Mouse (Mus musculus): ENCODE results near the gene Fam78b. TPM values are rescaled to one million over a fixed set of nuclear protein-coding genes. Genes with fewer than 3 reads are reported as not detected.

Fam78b gene
- 1 to 10 TPM; 5.8 to 5.9 TPM for total RNA-seq (2021)

GRCm38 (mm10) chr1:167001174-167001843 lies at the start of gene Fam78b:
Fam78b (plus strand) TSS chr1:167001417.
- peak; percentile 10 for DNase-seq

GRCm38 (mm10) chr1:166964508-166964907 lies 36.7 kb upstream of the Fam78b start:
- peak; percentile 55 for DNase-seq

DNA sequence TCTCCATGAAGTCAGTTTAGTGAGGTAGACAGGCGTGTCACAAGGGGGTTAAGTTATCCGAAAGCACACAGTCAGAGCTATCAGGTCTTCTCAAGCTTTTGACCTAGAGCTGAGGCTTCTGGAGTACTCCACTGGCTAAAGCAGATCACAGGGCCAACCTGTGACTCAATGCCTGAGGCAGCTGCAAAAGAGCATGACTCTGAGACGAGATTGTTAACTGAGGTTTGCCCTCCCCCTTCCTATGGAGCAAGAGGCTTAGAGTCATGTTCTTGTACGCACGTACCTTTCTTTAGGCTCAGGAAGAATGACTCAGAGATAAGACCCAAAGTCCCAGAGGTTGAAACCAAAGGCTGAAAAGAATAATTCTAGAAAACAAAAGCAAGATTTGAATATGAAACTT lies 32.9 kb upstream of the Fam78b start:
- DNase-seq = no peak

- no peak for DNase-seq
Observed at GRCm38 (mm10) chr1:166973731-166974130, 27.5 kb upstream of the Fam78b start.

DNA sequence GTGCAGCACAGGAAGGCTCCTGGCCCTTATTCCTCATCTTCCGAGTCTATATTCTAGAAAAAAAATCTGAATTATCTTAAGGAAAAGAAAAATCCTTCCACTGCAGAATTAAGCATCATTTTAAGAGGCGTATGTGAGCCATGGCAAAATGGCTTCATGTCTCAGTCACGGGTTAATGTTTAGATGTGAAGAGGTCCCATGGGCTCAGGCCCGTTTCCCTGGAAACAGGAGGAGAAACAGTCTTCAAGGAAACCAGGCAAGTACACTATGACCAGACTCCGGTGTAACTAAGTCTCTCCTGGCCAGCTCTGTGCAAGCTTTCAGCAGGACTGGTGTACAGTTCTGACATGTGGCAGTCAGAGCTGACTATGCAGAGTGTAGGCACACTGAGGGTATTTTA lies 22.6 kb upstream of the Fam78b start:
- no peak for DNase-seq

GRCm38 (mm10) chr1:166994266-166994665 lies 7.0 kb upstream of the Fam78b start:
- DNase-seq = no peak

DNA sequence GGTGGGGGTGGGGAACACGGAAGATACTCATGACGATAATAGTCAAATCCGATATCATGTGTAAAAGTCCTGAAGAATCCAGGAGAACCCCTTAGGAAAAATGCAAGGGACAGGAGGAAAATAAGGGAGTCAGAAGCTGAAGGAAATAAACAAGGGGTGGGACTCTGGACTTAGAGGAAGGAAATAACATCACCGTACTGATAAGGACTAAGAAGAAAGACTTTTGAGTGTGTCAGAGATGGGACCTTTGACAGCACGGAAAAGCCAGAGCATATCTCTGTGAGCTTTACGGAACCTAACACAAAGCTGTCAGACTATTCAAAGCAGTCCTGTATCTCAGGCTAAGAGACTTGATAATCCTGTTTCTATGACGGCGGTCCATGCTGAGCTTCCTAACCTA lies 5.0 kb upstream of the Fam78b start:
- DNase-seq = no peak

- DNase-seq = no peak
Observed at GRCm38 (mm10) chr1:166996811-166997210, 4.4 kb upstream of the Fam78b start.

- DNase-seq = peak; percentile 86
Observed at GRCm38 (mm10) chr1:167000529-167001173, 566 bp upstream of the Fam78b start.

GRCm38 (mm10) chr1:167001844-167002485 lies 748 bp downstream of the Fam78b start:
- DNase-seq = peak; percentile 13

DNA sequence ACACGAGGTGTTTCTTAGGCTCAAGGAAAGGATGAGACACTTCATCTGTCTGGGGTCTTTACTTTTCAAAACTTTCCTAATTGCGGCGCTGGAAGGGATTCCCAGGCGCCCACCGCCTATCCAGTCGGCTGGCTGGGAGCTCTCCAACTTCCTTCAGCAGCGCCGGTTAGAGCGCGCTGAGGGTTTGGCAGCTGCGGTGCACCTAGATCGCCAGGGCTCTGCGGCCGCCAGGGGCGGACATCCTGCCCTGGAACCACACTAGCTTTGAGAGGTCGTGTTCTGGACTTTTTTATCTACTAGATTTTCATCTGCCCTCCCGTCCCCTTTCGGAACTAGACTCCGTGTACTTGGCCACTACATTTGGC lies 1.3 kb downstream of the Fam78b start:
- DNase-seq = peak; percentile 72

- DNase-seq = no peak
Observed at GRCm38 (mm10) chr1:167004621-167005020, 3.4 kb downstream of the Fam78b start.

GRCm38 (mm10) chr1:167007341-167007740 lies 6.1 kb downstream of the Fam78b start:
- DNase-seq = no peak

GRCm38 (mm10) chr1:167010190-167010589 lies 9.0 kb downstream of the Fam78b start:
- no peak for DNase-seq

DNA sequence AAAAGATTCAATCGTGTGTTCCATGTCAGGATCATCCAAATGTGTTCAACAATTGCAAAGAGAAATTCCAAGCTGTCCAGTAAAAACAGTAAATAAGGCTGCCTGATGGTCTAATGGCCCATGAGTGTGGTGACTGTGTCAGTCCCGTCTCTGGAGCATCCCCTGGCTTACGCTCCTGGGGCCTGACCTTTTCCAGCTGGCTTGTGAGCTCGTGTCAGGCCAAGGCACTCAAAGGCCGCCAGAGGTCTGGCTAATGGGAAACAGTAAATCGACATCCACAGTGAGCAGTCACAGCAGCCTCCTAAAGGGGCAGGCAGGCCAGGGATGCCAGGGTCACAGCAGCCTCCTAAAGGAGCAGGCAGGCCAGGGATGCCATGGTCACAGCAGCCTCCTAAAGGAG lies 10.1 kb downstream of the Fam78b start:
- no peak for DNase-seq

DNA sequence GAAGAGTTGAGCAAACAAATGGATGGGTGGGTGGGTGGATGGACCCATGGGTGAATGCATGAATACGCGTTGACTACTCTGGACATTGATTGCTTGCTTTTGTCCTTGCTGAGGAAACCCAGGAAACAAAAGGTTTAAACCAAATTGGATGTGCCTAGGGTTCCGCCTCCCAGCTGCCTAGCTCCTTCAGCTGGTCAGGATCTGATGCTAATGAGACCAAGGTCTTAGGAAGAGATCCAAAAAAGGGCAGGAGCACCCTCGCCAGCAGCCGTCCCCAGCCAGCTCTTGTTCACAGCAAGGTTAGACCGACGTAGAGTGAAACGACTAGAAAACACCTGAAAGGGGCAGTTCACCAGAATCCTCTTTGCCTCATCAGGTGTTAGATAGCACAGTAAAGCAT lies 11.4 kb downstream of the Fam78b start:
- DNase-seq = no peak

DNA sequence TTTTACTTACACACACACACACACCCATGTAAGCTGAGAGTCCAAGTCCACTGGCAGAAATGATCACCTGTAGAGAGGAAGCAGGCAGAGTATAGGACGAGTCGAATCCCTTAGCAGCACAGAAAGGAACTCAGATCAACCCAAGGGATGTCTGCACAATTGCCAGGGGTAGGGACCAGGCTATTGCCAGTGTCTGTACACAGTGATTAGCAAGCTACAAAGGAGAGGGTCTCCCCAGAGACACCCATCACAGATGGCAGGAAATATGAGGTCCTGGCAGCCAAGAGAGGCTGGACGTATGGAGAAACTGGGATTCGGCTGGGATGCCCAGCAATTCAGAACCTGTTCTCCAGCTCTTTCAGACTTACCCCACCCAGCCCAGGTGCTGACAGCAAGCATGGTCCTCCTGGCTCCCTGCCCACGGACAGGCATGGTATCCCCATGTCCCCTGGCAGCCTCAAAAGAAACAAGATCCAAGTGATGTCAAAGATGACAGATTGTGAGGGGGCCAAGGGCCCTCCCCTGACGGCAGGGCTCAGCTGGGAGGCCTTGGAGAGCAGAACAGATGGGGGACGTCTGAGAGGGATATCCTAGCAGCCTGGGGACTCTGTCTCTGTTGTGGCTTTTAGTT lies 12.1 kb downstream of the Fam78b start:
- DNase-seq = peak; percentile 13

DNA sequence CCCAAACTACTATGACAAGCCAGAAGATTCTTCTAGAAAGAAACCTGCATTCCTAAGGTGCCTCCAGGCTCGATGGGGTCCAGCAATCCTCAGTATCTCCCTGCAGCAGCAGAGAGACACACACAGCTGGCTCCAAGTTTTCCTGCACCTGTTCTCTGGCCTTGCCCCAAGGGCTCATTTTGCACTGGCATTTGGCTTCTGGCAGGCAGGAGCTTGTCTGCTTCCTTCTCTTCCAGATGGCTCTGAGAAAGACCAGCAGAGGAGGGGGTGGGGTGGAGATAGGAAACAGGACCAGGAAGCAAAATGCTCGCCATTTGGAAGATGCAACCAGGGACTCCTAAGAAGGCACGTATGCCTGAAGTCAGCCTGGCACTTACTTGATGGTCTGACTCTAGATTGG lies 15.1 kb downstream of the Fam78b start:
- no peak for DNase-seq

DNA sequence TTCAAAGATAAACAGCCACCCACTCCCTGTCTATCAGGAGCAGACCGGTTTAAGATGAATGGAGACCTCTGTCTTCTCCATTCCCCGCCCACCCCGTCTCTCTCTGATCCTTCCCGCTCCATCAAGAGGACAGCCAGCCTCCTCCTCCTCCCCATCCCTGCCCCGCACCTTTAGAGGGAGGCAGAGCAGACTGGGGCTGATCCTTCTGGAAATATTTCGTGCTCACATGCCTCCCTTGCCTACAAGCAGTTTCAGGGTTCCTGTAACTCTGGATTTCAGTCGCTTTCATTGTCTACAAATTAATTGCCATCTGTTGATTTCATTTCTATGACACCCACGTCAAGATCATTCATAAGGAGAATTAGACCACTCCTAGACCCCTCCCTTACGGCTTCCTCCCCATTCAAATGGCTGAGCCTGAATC lies 20.8 kb downstream of the Fam78b start:
- no peak for DNase-seq

DNA sequence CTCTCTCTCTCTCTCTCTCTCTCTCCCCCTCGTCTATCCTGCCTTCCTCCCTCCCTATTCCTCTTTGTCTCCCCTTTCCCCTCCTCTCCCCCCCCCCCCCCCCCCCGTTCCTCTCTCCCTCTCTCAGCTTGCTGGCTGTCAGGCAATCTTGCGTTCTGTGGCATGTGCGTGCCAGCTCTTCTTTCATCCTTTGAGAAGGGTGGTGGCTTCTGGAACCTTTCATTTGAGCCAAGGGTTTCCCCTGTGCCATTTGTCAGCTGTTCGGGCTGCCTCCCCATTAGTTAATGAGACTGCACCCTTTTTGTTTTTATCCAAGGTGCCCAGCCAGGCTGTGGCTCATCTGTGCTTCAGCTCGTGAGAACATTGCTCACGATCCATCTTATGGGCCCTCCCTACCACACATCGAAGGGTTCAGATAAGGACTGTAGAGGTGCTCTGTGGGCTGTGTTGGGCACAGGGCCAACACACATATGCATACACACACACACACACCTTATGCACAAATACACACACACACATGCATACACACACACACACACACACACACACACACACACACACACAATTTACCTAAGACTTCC lies 21.4 kb downstream of the Fam78b start:
- no peak for DNase-seq

- no peak for DNase-seq
Observed at GRCm38 (mm10) chr1:167023794-167024193, 22.6 kb downstream of the Fam78b start.

- no peak for DNase-seq
Observed at GRCm38 (mm10) chr1:167024961-167025360, 23.7 kb downstream of the Fam78b start.

DNA sequence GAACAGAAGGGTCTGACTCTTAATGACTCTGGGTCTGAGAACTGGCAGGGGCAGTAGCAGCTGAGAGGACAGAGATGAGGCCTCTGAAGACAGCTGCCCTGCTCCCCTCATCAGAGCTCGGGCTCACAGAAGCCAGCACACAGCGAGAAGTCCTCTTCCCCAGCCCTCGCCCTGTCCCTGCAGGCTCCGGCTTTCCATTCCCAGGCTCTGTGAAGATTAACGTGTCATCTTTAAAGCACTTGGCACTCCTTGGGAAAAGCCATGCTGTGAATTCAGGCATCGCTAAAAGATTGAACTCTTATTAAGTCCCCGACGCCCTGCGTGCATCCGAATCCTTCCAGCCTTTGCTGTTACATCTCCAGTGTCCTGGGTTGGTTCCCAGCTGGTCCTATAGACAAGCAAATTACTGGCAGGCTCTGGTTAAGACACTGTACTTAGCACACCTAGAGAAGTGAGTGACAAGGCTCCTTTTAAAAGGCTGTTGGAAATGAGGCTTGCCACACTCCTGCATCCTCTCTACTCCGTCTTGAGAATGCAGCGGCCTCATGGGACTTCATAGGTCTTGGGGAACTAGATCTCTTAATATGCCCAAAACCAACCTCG lies 30.9 kb downstream of the Fam78b start:
- DNase-seq = no peak

All from heart, postnatal 4 days (tissue).